Mouse (Mus musculus) B cell, adult 2 months (primary cell): ENCODE measurements around the gene Plch1.

Experiments used
- DNase-seq, 2 experiments: peaks; one replicate each; pipeline ENCODE4 v3.0.0; 2022

Gene Plch1

GRCm38 (mm10) chr3:63851125-63851698, 48.1 kb downstream of the Plch1 start:
- no peak for DNase-seq

GRCm38 (mm10) chr3:63849765-63850346, 49.4 kb downstream of the Plch1 start:
- DNase-seq: no peak

GRCm38 (mm10) chr3:63844141-63844540, 55.1 kb downstream of the Plch1 start:
- no peak for DNase-seq

- DNase-seq: no peak
These were observed 56.8 kb downstream of the Plch1 start for GRCm38 (mm10) chr3:63842436-63842835.

GRCm38 (mm10) chr3:63837750-63838149, 61.5 kb downstream of the Plch1 start:
- no peak for DNase-seq

GRCm38 (mm10) chr3:63836937-63837632, 62.2 kb downstream of the Plch1 start:
- DNase-seq: no peak

GRCm38 (mm10) chr3:63835816-63836215, 63.5 kb downstream of the Plch1 start:
- DNase-seq: no peak

GRCm38 (mm10) chr3:63823874-63824400, 75.3 kb downstream of the Plch1 start:
- no peak for DNase-seq

GRCm38 (mm10) chr3:63822631-63823030, 76.6 kb downstream of the Plch1 start:
- DNase-seq: no peak

- no peak for DNase-seq
These were observed 84.1 kb downstream of the Plch1 start for GRCm38 (mm10) chr3:63815131-63815530.

GRCm38 (mm10) chr3:63814203-63814602, 85.1 kb downstream of the Plch1 start:
- DNase-seq: no peak

- DNase-seq: no peak
These were observed 92.4 kb downstream of the Plch1 start for GRCm38 (mm10) chr3:63806906-63807305.

- DNase-seq: no peak
These were observed 93.8 kb downstream of the Plch1 start for GRCm38 (mm10) chr3:63805496-63805895.

GRCm38 (mm10) chr3:63800685-63801084, 98.6 kb downstream of the Plch1 start:
- DNase-seq: no peak

- no peak for DNase-seq
These were observed 112.4 kb downstream of the Plch1 start for GRCm38 (mm10) chr3:63786805-63787365.

GRCm38 (mm10) chr3:63772617-63773305, 126.5 kb downstream of the Plch1 start:
- DNase-seq: no peak

- no peak for DNase-seq
These were observed 138.5 kb downstream of the Plch1 start for GRCm38 (mm10) chr3:63760821-63761220.

- no peak for DNase-seq
These were observed 159.2 kb downstream of the Plch1 start for GRCm38 (mm10) chr3:63740073-63740472.

GRCm38 (mm10) chr3:63728325-63728724, 170.9 kb downstream of the Plch1 start:
- DNase-seq: no peak

GRCm38 (mm10) chr3:63726667-63727342, 172.5 kb downstream of the Plch1 start:
- DNase-seq: no peak

- DNase-seq: no peak
These were observed 205.6 kb downstream of the Plch1 start for GRCm38 (mm10) chr3:63693694-63694093.

- no peak for DNase-seq
These were observed 206.5 kb downstream of the Plch1 start for GRCm38 (mm10) chr3:63692727-63693126.

- no peak for DNase-seq
These were observed 230.5 kb downstream of the Plch1 start for GRCm38 (mm10) chr3:63668779-63669178.
